Mouse (Mus musculus) myocyte (in vitro differentiated cells): ENCODE results near the gene Guca2b.

ENCODE experiments used
- SRF ChIP-seq: IDR thresholded peaks from one replicate; pipeline ENCODE4 v1.6.1; 2011; ENCODE audit warnings: low read depth; ENCODE audit not compliant: control insufficient read depth, insufficient read length
- TCF12 ChIP-seq: IDR thresholded peaks from one replicate; pipeline ENCODE4 v1.6.1; 2011; ENCODE audit warnings: mild to moderate bottlenecking, control low read depth; ENCODE audit not compliant: poor library complexity, insufficient read depth, severe bottlenecking

DNA sequence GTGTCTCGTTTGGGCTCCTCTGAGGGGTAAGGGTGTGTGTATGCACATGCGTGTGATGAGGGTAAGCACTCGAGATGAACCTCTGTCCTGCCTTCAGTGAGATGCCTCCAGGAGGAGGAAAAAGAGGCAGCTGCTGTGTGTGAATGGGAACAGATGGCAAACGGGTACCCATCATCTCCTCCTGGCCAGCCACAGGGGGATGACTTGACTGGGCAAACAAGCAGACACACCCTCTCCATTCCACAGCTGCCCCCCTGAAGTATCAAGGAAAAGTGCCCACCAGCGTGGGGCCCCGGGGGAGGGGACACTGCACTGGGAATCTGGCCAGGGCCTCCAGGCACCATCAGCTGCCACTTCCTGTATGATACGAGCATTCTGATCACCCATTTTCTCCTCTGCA is 25.4 kb downstream of the Guca2b start:
- TF ChIP-seq TCF12 (no peak), SRF (no peak)
